Mouse (Mus musculus): ENCODE data around the gene Ociad2. TPM values are rescaled to one million over a fixed set of nuclear protein-coding genes. Genes with fewer than 3 reads are reported as not detected.

Gene Ociad2
- polyA plus RNA-seq, 1 experiment from 2014 or later: 42.4 TPM

DNA sequence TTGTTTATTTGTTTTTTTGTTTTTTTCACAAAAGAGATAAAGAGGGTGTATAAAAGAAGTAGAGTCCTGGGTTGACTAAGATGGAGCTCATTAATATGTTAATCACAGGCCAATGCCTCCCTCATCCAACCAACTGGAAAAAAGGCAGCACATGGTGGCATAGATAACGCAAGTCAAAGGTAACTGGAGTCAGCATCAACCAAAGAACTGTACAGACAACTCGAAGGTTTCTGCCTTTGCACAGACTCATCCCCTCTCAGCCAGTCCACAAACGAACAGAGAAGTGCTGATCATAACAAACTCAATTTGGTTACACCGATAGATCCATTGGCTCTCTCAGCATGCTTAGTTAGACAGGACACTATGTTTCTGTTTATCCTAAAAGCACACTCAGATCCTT is 67.7 kb downstream of the Ociad2 start:
- Histone ChIP-seq H3K9me3 (no peaks in the 10 kb centered on the region), H3K9ac (no peak overlapping the region), H3K27ac (no peak overlapping the region), H3K4me3 (no peak overlapping the region), H3K4me2 (no peak overlapping the region), H3K4me1 (peaks cover 7% of the 10 kb centered on the region; the same call in 1 of the 2 replicates), H3K27me3 (no peaks in the 10 kb centered on the region), H3K36me3 (no peaks in the 10 kb centered on the region)
- WGBS: 77% methylated on average over 4 of the region's 4 CpGs
- no peak for ATAC-seq (ENCODE audit: borderline replicate concordance, extremely low read depth, low FRiP score, low TSS enrichment)

Other genes with a start within 250 kb of the Ociad2 start
- 21.0 and 24.5 TPM in 2 replicates for gene Fryl, start 84.4 kb downstream of the Ociad2 start, polyA plus RNA-seq (2015; fragmentation: Nextera tagmentation; extraction: Ambion mirVana)
- gene Ociad1, start 48.2 kb downstream of the Ociad2 start, polyA plus RNA-seq (2015; fragmentation: Nextera tagmentation; extraction: Ambion mirVana): 231 and 246 TPM in 2 replicates
- not detected in 2 replicates for gene Cwh43, start 65.0 kb upstream of the Ociad2 start, polyA plus RNA-seq (2015; fragmentation: Nextera tagmentation; extraction: Ambion mirVana)
- gene Dcun1d4, start 140.0 kb upstream of the Ociad2 start, polyA plus RNA-seq (2015; fragmentation: Nextera tagmentation; extraction: Ambion mirVana): 21.3 and 22.8 TPM in 2 replicates